Mouse (Mus musculus) ES-Bruce4 (cell line): ENCODE results near the gene Ccdc186. TPM values are rescaled to one million over a fixed set of nuclear protein-coding genes. Genes with fewer than 3 reads are reported as not detected.
A peak's percentile ranks its signal among the peaks of the same experiment; 100 is the strongest.
"Not testable (repeated sequence)": the region's sequence is repeated elsewhere in the genome, so short reads cannot be mapped to it uniquely, and the experiment has no call there.

ENCODE experiments used
- H3K27ac ChIP-seq: 2 replicates; pipeline ENCODE4 v1.5.1; 2012; ENCODE audit warnings: low read length, inconsistent platforms; ENCODE audit not compliant: insufficient read depth
- H3K27me3 ChIP-seq: 2 replicates; pipeline ENCODE4 v1.6.1; 2012; ENCODE audit warnings: mild to moderate bottlenecking, low read length, inconsistent platforms; ENCODE audit not compliant: control insufficient read depth, poor library complexity, insufficient read depth, severe bottlenecking
- H3K36me3 ChIP-seq: 2 replicates; pipeline ENCODE4 v1.6.1; 2012; ENCODE audit warnings: inconsistent platforms, mild to moderate bottlenecking, low read length, moderate library complexity; ENCODE audit not compliant: control insufficient read depth, poor library complexity, insufficient read depth, severe bottlenecking
- H3K4me1 ChIP-seq: one replicate; pipeline ENCODE4 v1.8.1; 2011; ENCODE audit warnings: low read length; ENCODE audit not compliant: control insufficient read depth, insufficient read depth
- H3K4me3 ChIP-seq: 2 replicates; pipeline ENCODE4 v1.5.1; 2011; ENCODE audit warnings: low read depth, mild to moderate bottlenecking, low read length
- H3K9ac ChIP-seq: 2 replicates; pipeline ENCODE4 v1.6.1; 2012; ENCODE audit warnings: low read depth, mild to moderate bottlenecking, inconsistent platforms; ENCODE audit not compliant: poor library complexity, severe bottlenecking
- H3K9me3 ChIP-seq: replicated peaks from 2 replicates; pipeline ENCODE4 v1.6.1; 2012; ENCODE audit warnings: mild to moderate bottlenecking, low read length, inconsistent platforms; ENCODE audit not compliant: control insufficient read depth, poor library complexity, insufficient read depth, severe bottlenecking
- CTCF ChIP-seq: IDR thresholded peaks from one replicate; pipeline ENCODE4 v1.8.1; 2011; ENCODE audit warnings: low read depth, low read length
- EP300 ChIP-seq: IDR thresholded peaks from 2 replicates; pipeline ENCODE4 v1.6.1; 2011; ENCODE audit warnings: low read depth, low read length; ENCODE audit not compliant: insufficient read depth
- POLR2A ChIP-seq: IDR thresholded peaks from one replicate; pipeline ENCODE4 v1.8.1; 2011; ENCODE audit warnings: low read length; ENCODE audit not compliant: insufficient read depth
- polyA plus RNA-seq: library from polyadenylated mRNA; stranded (reverse); fragments of >200 nt; gene quantifications from 2 replicates; pipeline ENCODE4 v1.2.4, GENCODE M21; 2011; ENCODE audit warnings: low read depth; ENCODE audit not compliant: missing spikeins, insufficient read depth, insufficient read length

Ccdc186 gene
- polyA plus RNA-seq, 1 experiment = 56.8 TPM

GRCm38 (mm10) chr19:56797376-56797775 lies 24.6 kb downstream of the Ccdc186 start:
- Histone ChIP-seq H3K4me1 (no peaks in the 10 kb centered on the region), H3K27me3 (no peaks in the 10 kb centered on the region), H3K9ac (no peak overlapping the region), H3K27ac (no peak overlapping the region), H3K36me3 (peaks cover 50% of the 10 kb centered on the region), H3K4me3 (no peak overlapping the region), H3K9me3 (no peaks in the 10 kb centered on the region)
- no peak for TF ChIP-seq POLR2A
- TF ChIP-seq CTCF = no peak
- TF ChIP-seq EP300 = no peak

- H3K36me3 ChIP-seq = peaks cover 34% of the 10 kb centered on the region
Observed at GRCm38 (mm10) chr19:56788952-56789351, 33.0 kb downstream of the Ccdc186 start.

DNA sequence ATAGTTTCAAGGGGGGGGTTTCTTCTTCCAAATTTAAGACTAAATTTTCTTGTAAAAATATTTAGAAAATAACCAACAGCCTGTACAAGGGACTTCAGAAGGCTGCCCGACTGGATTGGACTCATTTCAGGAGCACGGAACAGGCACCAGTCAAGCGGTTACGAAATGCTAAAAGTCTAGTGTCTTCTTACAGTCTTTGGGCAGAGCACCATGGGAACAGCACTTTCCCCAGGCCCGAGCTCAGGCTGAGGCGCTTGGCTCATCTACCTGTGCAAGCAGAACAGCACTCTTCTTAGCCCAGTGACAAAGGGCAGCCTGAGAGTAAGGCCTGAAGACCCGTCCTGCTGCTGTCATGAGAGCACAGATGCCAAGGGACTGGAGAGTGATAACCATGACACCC lies 34.1 kb downstream of the Ccdc186 start:
- Histone ChIP-seq H3K9ac (no peak overlapping the region), H3K27ac (no peak overlapping the region), H3K4me1 (no peaks in the 10 kb centered on the region), H3K9me3 (no peaks in the 10 kb centered on the region), H3K36me3 (peaks cover 28% of the 10 kb centered on the region), H3K4me3 (no peak overlapping the region), H3K27me3 (no peaks in the 10 kb centered on the region)
- TF ChIP-seq POLR2A (no peak), CTCF (no peak), EP300 (no peak)

More at GRCm38 (mm10) chr19:56788952-56789351, 33.0 kb downstream of the Ccdc186 start:
- Histone ChIP-seq H3K27ac (no peak overlapping the region), H3K27me3 (no peaks in the 10 kb centered on the region), H3K9ac (no peak overlapping the region), H3K9me3 (no peaks in the 10 kb centered on the region), H3K4me3 (no peak overlapping the region), H3K4me1 (no peaks in the 10 kb centered on the region)
- no peak for TF ChIP-seq POLR2A
- no peak for TF ChIP-seq CTCF
- no peak for TF ChIP-seq EP300

GRCm38 (mm10) chr19:56778532-56778931 lies 43.5 kb downstream of the Ccdc186 start:
- not testable (repeated sequence) for H3K4me3 ChIP-seq, H3K9ac ChIP-seq, H3K9me3 ChIP-seq, H3K27ac ChIP-seq, H3K4me1 ChIP-seq, H3K36me3 ChIP-seq, H3K27me3 ChIP-seq

DNA sequence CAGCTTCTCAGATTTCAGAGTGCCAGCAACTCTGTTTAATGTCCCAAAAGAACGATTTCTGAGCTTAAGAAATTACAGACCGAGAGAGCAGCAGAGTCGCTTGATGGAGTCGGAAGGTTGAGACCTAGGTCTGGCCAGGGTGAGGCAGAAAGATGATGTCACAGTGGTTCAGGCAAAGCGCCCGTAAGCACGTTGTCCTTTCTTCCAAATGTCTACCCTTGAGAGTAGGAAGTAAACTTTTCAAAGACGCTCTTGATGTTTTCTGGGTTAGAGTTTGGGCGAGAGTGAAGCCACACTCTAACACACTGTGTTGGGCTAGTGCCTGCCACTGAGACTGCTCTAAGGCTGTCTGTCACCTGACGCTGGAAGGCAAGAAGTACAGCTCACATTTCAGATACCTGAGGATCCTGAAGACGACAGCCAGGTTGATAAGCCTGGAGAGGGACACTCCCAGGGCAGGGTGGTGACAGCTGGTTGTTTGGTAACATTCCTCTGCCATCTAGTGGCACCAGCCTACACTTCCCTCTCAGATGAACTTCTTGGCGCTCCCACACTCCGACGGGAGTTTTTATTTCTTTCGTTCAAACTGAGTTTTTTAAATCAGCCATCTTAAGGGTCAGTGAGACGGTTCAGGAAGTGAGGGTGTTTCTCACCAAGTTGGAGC lies 45.1 kb downstream of the Ccdc186 start:
- H3K9me3 ChIP-seq = no peaks in the 10 kb centered on the region

GRCm38 (mm10) chr19:56775893-56776718 lies 45.9 kb downstream of the Ccdc186 start:
- Histone ChIP-seq H3K9ac (no peak overlapping the region), H3K36me3 (no peaks in the 10 kb centered on the region), H3K27ac (no peak overlapping the region), H3K4me3 (no peak overlapping the region), H3K27me3 (no peaks in the 10 kb centered on the region), H3K4me1 (no peaks in the 10 kb centered on the region), H3K9me3 (no peaks in the 10 kb centered on the region)
- TF ChIP-seq CTCF (no peak), EP300 (no peak), POLR2A (no peak)

More for the DNA sequence above, 45.1 kb downstream of the Ccdc186 start:
- Histone ChIP-seq H3K27ac (no peak overlapping the region), H3K36me3 (no peaks in the 10 kb centered on the region), H3K4me3 (no peak overlapping the region), H3K27me3 (no peaks in the 10 kb centered on the region), H3K4me1 (no peaks in the 10 kb centered on the region), H3K9ac (no peak overlapping the region)
- TF ChIP-seq EP300 = no peak
- TF ChIP-seq CTCF = peak; percentile 55
- TF ChIP-seq POLR2A = no peak
